In the genomic region with DNA sequence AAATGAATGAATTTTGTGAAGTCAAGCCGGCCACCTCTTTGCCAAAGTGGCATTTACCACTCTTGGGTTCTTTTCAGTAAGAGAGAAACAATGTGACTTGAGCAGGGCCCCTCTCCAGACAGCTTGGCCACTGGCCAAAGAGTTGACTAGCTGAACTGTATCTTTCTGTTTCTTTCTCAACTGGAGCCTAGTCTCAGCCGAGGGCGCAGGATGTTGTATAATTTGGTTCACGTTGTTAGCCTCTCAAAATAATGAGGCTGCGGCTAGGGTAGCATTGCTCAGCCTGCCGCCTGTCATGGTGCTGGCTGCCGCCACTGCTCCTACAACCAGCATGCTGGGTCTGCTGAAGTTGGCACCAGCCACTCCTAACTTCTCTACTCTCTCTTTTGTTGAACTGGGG, we compare ENCODE assay signal across 8 mouse cellular contexts.
DNase-seq lines count a peak whose midpoint lies in the region; ATAC-seq lines count a peak whose summit lies in the region.

No protein-coding gene starts in this region.

- H3K4me2 ChIP-seq in heart, embryonic 11.5 days = no peak overlapping the region
- H3K4me2 ChIP-seq in stomach, embryonic 15.5 days = no peak overlapping the region

- 0 out of 2 replicates have a peak, but pooled peaks have one; percentile 46 for ATAC-seq in heart, embryonic 11.5 days (replicated peaks; ENCODE audit: insufficient number of reproducible peaks, low FRiP score, low TSS enrichment)
- peak; percentile 45; the same call in 1 of the 2 replicates for ATAC-seq in stomach, embryonic 15.5 days (ENCODE audit: insufficient read depth, low FRiP score, low read depth)

- peaks cover 12% of the 10 kb centered on the region for H3K36me3 ChIP-seq in heart, embryonic 11.5 days (ENCODE audit: control insufficient read depth, insufficient read depth, low read length)
- H3K36me3 ChIP-seq in stomach, embryonic 15.5 days = peaks cover 13% of the 10 kb centered on the region

- no peak overlapping the region for H3K4me3 ChIP-seq in heart, embryonic 11.5 days (ENCODE audit: low read depth, low read length)
- no peak overlapping the region for H3K4me3 ChIP-seq in stomach, embryonic 15.5 days (replicated peaks)

- H3K9me3 ChIP-seq in heart, embryonic 11.5 days (replicated peaks; ENCODE audit: control insufficient read depth, low read length) = no peaks in the 10 kb centered on the region
- no peaks in the 10 kb centered on the region for H3K9me3 ChIP-seq in stomach, embryonic 15.5 days

- no peak for DNase-seq in heart, adult 9 months (ENCODE audit: low spot score in 2 of 2)
- DNase-seq in urinary bladder, postnatal 14 days (ENCODE audit: low spot score) = peak; percentile 18
- no peak for DNase-seq in urinary bladder, postnatal 4 days (ENCODE audit: low spot score in 2 of 2)
- DNase-seq in layer of hippocampus, postnatal 14 days (ENCODE audit: low spot score in 2 of 2) = peak; percentile 60 to 64
- DNase-seq in embryo, embryonic 10 days (ENCODE audit: low spot score) = no peak
- no peak for DNase-seq in embryo, embryonic 10.5 days (ENCODE audit: low spot score)

- 58% methylated on average over 7 of the region's 7 CpGs for WGBS in heart, embryonic 11.5 days (ENCODE audit: insufficient replicate concordance)
- 44% methylated on average over 7 of the region's 7 CpGs for WGBS in stomach, embryonic 15.5 days

- H3K27me3 ChIP-seq in heart, embryonic 11.5 days (ENCODE audit: control insufficient read depth, insufficient read depth, low read length) = no peaks in the 10 kb centered on the region
- H3K27me3 ChIP-seq in stomach, embryonic 15.5 days (replicated peaks) = no peaks in the 10 kb centered on the region

- 0 out of 2 replicates have a peak, but pooled peaks cover 2% of the 10 kb centered on the region for H3K4me1 ChIP-seq in heart, embryonic 11.5 days (ENCODE audit: control insufficient read depth, insufficient read depth, low read length)
- no peaks in the 10 kb centered on the region for H3K4me1 ChIP-seq in stomach, embryonic 15.5 days

- H3K27ac ChIP-seq in heart, embryonic 11.5 days (ENCODE audit: low read depth, low read length) = no peak overlapping the region
- no peak overlapping the region for H3K27ac ChIP-seq in stomach, embryonic 15.5 days

- H3K9ac ChIP-seq in heart, embryonic 11.5 days (ENCODE audit: low read depth, low read length) = no peak overlapping the region
- H3K9ac ChIP-seq in stomach, embryonic 15.5 days = no peak overlapping the region

Comparison
In these comparisons a context has a peak if more than half of its experiments do, and no peak if none do; other contexts are left out.
1. DNase-seq: peak in urinary bladder, postnatal 14 days (single experiment) and layer of hippocampus, postnatal 14 days (2 of 2); none in heart, adult 9 months (0 of 2), urinary bladder, postnatal 4 days (0 of 2), embryo, embryonic 10 days (single experiment) and embryo, embryonic 10.5 days (single experiment).